Mouse (Mus musculus) thymus, adult 18-20 months (tissue): ENCODE data around the gene Tprn.
A peak's percentile ranks its signal among the peaks of the same experiment; 100 is the strongest.

Experiments used
- DNase-seq, 2 experiments: peaks; one replicate each; pipeline ENCODE4 v3.0.0; 2022; ENCODE audit warnings: mixed read lengths in 2 of 2

Gene Tprn

GRCm38 (mm10) chr2:25262291-25262767, at the start of gene Tprn:
TSS of gene Tprn (plus strand) at chr2:25262618.
- peak; percentile 88 to 95 for DNase-seq

DNA sequence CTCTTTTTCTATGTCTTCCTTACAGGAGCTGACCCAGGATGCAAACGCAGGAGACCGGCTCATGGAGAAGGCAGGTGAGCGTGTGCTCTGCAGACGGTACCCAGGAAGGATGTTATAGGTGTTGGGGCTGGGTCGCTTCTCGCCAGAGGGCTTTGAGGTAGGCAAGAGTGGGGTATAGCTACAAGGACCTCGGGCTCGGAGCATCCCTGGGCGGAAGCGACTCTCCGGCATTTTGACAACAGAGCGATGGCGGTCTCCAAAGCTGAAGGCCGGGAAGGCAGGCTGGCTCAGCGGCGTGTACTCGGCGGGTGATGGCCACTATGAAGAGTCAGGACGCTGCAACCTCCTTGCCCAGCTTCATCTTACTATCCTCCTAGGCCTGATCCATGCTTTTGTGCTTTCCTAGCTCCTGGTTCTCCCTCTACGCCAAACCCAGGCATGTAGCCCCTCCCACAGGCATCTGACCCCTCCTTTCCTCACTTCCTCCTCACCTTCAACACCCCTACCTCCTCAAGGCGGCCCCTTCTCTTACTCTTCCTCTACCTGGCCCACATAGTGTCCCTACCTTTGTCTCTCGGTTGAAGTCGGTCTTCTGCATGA, 49.1 kb upstream of the Tprn start:
- no peak for DNase-seq

GRCm38 (mm10) chr2:25214444-25214843, 48.0 kb upstream of the Tprn start, which contains the start of gene Stpg3:
TSS of gene Stpg3 (minus strand) at chr2:25214637.
- DNase-seq: no peak

- no peak for DNase-seq
Measured at GRCm38 (mm10) chr2:25217666-25218065, 44.8 kb upstream of the Tprn start.

DNA sequence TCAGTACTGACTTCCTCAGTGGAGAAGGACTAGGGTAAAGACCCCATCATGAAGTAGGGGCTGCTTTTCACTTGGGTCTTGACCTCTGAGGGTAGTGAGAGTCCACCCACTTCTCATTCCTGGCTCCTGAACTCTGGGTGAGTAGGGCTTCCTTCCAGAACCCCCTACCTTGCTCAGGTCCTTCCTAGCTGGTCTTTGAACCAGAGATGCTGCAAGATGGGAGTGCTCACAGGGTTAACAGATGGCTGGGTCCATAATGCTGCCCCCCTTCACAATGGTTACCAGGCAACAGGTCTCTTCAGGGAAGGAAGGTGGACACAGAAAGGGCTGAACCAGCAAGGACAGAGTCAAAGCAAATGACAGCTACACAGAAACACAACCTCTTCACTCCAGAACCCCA, 44.0 kb upstream of the Tprn start, which contains the start of gene Fam166a:
TSS of gene Fam166a (plus strand) at position 301 of the 400 bp plus-strand sequence.
- DNase-seq: no peak

- no peak for DNase-seq
Measured at GRCm38 (mm10) chr2:25221331-25221772, 41.1 kb upstream of the Tprn start.

DNA sequence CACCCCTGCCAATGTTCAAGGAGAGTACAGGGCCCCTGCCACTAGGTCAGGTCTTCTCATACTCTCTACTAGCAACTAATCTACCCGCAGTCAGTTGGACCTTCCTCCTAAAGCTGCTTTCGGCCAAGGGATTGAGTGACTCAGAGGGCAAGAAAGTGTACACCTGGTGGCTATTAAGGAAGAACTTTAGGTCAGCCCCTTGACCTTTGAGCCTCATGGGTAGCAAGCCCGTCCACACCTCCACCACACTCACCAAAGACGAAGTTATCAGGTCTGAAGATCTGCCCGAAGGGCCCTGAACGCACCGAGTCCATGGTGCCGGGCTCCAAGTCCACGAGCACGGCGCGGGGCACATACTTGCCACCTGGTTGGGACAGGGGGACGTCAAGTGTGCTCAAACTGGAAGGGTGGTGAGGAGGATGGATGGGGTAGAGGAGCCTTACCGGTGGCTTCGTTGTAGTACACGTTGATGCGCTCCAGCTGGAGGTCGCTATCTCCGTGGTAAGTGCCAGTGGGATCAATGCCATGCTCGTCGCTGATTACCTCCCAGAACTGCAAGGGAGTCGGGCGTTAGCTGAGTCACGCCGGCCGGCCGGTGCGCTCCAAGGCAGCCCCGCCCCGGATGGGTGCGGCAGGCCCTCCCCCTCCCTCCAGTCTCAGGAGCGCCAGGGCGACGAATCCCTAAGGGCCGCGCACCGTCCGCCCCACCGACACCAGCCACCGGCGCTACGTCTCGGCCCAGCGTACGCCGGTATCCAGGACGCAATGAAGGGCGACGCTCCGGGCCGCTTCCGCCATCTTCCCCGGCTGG, 38.5 kb upstream of the Tprn start:
- peak; percentile 74 to 79 for DNase-seq

DNA sequence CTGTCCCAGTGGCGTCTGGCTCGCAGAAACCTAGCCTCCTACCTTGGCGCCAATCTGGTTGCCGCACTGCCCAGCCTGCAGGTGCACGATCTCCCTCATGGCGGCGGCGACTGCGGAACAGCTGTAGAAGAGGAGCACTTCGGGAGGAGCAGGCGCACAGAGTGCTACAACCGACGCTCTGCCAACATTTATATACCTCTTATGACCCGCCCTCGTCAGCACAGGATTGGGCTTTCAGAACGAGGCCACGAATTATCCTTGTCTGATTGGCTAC, 38.0 kb upstream of the Tprn start, which contains the start of gene Tubb4b:
TSS of gene Tubb4b (minus strand) at position 211 of the 274 bp plus-strand sequence.
- DNase-seq: no peak

- peak; percentile 99 to 100 for DNase-seq
Measured at GRCm38 (mm10) chr2:25224766-25225752, 37.4 kb upstream of the Tprn start.

DNA sequence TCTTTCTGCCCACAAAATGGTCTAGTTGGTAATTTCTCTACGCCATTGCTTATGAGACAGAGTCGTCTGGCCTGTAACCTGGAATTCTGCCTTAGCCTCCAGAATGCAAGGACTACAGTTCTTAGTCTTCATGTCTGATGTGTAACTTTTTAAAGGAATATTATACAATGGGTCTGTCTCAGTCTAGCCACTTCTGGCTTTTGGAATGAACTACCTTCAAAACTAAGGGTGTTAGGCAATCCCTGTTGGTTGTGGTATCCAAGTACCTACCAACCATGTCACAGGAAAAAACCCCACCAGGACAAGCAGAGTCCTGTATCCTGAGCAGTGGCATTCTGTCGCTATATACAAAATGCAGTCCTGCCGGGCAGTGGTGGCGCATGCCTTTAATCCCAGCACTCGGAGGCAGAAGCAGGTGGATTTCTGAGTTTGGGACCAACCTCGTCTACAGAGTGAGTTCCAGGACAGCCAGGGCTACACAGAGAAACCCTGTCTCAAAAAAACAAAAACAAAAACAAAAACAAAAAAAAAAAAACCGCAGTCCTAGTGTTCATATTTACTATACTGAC, 36.5 kb upstream of the Tprn start:
- no peak for DNase-seq

- DNase-seq: no peak
Measured at GRCm38 (mm10) chr2:25226864-25227263, 35.6 kb upstream of the Tprn start.

DNA sequence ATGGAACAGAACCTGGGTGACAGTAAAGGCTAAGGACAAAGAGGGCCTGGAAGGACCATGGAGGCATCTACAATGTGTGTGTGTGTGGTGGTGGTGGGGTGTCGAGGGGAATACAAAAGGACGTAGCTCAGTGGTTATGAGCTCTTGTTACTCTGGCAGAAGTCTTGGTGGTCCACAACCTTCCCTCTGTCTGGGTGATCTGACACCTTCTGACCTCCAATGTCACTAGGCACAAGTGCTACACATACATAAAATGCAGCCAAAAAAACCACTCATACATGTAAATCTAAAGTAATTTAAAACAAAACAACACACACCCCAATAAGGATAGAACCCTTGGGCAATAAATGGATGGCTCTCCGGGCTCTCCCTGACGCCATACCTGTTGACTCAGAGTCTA, 35.0 kb upstream of the Tprn start:
- no peak for DNase-seq

DNA sequence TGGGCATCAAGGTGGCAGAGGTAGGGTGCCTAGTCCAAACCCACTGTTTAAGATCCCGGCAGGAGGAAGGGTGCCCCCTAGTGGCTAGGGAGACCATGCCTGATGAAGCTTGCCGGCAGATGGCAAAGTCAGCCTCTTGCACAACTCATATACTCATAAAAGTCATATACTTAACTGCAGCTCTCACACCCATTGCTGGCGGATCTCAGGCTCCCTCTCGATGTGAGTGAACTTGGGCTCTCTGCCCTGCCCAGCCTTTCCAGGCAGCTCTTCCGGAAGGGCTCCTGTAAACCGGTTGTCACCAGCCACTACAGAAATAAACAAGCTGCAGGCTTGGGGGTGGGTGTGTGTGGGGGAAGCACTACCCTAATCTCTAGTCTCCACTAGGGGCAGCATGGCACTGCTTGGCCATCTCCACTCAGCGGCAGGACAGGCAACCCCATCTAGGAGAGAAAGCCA, 34.0 kb upstream of the Tprn start:
- DNase-seq: peak; percentile 70 to 76

DNA sequence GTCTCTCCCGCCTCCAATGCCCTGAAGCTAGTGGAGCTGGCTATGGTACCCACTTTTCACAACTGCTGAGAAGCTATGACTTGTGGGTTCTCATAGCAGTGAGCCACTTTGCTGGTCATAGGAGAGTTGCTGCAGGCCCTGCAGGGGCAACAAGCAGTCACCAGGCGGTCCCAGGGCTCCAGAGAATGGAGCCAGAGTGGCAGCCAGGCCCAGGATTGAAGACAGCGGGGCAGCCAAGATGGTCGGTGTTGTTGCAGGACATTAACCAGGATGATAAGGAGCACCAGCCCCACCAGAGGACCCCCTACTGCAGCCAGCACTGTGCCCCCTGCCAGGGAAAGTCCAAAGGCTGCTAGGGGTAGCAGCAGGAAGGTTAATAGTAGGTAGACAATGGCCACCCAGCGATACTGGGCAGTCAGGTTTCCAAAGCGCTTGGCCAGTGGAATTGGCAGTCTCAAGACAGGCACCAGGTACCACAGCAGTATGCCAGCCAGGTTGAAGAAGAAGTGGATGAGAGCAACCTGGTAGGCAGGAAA, 33.4 kb upstream of the Tprn start:
- no peak for DNase-seq

GRCm38 (mm10) chr2:25229582-25229981, 32.8 kb upstream of the Tprn start:
- DNase-seq: no peak

GRCm38 (mm10) chr2:25230581-25230980, 31.8 kb upstream of the Tprn start:
- no peak for DNase-seq

GRCm38 (mm10) chr2:25231038-25231437, 31.4 kb upstream of the Tprn start:
- DNase-seq: no peak

DNA sequence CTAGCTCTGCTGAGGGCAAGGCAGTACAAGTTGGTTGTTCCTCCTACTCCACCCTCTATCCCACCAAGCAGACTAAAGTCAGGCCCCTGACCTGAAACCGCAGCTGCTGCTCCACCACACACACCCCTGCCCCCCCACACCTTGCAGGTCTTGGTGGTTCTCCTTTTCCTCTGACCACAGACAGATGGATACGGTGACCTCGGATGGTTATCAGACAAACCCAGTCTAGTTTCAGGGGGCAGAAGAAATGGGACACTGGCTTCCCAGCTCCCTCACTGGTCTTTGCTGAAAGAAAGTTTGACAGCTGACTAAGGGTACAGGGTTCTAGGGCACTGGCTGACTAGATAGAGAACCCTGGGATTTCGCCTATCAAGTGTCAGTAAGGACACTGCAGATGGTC, 29.0 kb upstream of the Tprn start:
- DNase-seq: no peak

GRCm38 (mm10) chr2:25234050-25234449, 28.4 kb upstream of the Tprn start, which contains the start of gene Slc34a3:
TSS of gene Slc34a3 (minus strand) at chr2:25234364.
- DNase-seq: no peak

DNA sequence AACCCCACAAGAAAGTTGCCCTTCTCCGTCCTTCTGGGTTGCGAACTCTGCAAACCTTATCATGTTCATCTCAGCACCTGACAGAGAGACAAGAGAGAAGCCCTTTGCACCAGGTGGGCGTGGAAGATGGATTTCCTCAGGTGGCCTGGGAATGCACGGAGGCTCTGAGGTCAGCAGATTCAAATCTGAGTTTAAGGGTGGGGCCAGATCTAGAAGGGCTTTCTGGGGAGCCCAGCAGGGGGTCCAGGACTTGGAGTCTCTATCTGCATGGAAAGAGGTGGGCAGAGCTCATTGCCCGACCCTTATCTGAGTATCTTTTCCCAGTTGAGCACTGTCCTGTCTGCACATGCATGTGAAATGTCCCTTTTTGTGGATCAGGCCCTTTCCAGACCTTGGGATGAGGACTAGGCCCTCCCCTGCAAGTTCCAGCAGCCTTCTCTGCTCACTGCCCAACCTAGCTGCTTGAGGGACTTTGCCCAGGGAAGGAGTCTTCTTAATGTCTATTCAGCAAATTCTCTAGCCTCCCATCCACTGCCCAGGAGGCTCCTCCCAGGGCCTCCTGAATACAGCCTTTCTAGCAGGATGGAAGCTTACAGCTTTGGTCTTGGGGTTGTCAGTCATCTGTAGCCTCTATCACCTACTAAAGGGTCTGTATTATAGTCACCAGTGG, 27.7 kb upstream of the Tprn start:
- no peak for DNase-seq

- DNase-seq: no peak
Measured at GRCm38 (mm10) chr2:25236614-25237013, 25.8 kb upstream of the Tprn start, which contains the start of gene Rnf224. TSS of gene Rnf224 (minus strand) at chr2:25236787.
